Mouse (Mus musculus) adrenal gland, postnatal 4 days (tissue): ENCODE results near the gene Clptm1l. TPM values are rescaled to one million over a fixed set of nuclear protein-coding genes. Genes with fewer than 3 reads are reported as not detected.

Experiments
- DNase-seq, 2 experiments: peaks; one replicate each; pipeline ENCODE4 v3.0.0; 2021 to 2022; ENCODE audit warnings: low spot score in 2 of 2, mixed read lengths in 2 of 2
- long read RNA-seq, 2 experiments: library from polyadenylated mRNA; stranded (forward); transcript quantifications; one replicate each; pipeline ENCODE4 v2.0.0; 2021
- total RNA-seq, 2 experiments: library from RNA; stranded (reverse); gene quantifications; 2 replicates each; pipeline ENCODE4 v1.2.3; 2021

Gene Clptm1l
- 100 to 1,000 TPM; 123 to 130 TPM for total RNA-seq
- long read RNA-seq, experiment 1, transcript Clptm1l-201 (17 exons, 2,340 nt) = major isoform, 83 of 93 reads
- long read RNA-seq, experiment 1, partial matches to known transcripts = 6 of 93 reads
- long read RNA-seq, experiment 1, other reads (novel, unspliced or antisense) = 4 of 93 reads
- long read RNA-seq, experiment 2, transcript Clptm1l-201 (17 exons, 2,340 nt) = major isoform, 155 of 189 reads
- long read RNA-seq, experiment 2, partial matches to known transcripts = 20 of 189 reads
- long read RNA-seq, experiment 2, other reads (novel, unspliced or antisense) = 13 of 189 reads

DNA sequence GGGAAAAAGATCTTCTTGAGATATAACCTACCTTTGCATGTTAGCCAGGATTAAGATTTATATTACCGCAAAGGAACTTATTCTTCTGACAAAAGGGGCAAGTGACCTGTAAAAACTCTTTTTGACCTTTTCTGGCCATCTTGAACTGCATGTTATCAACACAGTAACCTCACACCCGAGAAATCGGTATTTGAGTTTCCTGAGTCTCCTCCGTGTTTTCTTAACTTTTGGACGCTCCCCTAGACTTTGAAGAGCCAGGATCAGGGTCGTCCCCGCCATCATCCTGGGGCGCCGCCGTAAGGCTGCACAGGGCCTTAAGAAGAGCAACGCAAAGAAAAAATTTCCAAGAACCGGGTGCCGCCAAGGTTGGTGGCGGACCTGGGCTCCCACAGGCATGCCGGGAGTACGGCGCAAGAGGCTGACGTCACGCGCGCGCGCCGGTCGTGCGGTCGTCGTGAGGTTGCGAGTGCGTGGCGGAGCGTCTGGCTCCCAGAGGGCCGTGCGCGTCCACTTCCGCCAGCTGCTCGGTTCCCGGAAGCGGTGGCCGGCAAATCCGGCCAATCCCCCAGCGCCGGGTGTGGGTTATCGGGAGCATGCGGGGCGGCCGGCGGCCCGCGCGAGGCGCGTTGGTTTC, at the start of gene Clptm1l:
Gene Clptm1l, plus strand, starts transcription at position 485 of the 634 bp plus-strand sequence.
- peak; percentile 87 to 91 for DNase-seq

DNA sequence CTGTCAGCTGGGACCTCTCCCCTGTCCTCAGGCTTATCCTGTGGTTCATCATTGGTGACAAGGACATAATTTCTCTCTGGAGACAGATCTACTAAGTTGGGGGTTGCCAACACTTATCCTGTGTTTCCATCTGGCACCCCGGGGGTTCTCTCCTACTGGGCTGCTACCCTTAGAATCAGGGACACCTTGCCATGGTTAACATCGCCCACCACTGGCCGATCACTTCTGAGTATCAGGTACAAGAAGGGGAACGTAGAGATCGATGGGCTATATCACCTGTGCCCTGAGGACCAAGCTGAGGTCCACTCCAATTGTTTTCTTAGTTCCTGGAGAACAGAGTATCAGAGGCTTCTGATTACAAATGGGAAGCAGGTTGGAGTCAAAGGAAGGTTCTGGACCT, 39.6 kb upstream of the Clptm1l start:
- DNase-seq = no peak

DNA sequence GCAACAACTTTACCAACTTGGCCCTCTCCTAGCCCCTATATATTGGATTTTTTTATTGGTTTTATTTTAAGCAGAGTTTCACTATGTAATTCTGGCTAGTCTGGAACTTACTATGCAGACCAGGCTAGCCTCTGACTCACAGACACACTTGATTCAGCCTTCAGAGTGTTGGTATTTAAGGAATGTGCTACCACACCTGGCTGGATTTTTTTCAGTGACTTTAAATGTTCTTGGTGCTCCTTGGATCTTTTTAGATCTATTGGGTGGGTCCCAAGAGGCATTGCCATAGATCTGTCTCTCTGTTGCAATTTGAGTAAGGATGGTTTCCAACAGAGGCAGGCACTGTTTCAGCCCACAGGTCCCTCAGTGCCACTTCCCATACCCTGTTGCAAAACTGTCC, 28.8 kb upstream of the Clptm1l start:
- DNase-seq = no peak

DNA sequence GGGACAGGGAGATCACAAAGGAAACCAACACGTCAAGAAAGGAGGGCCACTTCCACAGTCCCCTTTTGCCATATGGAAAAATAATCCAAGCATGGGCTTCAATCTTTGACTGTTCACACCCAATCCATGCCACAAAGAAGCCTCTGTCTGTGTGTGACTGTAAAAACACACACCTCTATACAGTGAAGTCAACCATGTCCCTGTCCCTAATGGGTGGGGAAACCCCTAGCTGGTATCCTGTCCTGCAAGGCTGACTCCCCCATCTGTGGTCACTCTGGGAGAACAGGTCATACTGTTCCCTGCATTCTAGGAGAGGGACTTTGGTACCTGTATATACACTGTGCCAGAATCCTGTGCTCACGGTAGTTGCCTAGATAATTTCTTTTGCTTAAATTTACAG, 26.5 kb upstream of the Clptm1l start:
- no peak for DNase-seq

DNA sequence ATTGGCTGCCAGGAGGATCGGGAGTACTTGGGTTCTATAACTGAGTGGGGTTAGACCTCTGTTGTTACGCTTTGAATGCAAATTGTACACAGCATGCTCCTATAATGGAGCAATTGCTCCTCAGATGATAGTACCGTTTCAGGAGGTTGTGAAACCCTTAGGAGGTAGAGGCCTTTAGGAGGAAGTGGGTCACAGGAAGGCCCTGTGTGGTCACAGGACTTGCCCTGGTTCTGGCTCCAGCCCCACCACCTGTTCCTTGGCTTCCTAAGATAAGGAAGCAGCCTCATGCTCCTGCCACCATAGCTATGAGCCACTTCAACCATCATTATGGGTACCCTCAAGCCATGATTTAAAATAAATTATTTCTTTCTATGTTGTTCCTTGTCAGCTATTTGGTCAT, 12.3 kb upstream of the Clptm1l start:
- DNase-seq = no peak

DNA sequence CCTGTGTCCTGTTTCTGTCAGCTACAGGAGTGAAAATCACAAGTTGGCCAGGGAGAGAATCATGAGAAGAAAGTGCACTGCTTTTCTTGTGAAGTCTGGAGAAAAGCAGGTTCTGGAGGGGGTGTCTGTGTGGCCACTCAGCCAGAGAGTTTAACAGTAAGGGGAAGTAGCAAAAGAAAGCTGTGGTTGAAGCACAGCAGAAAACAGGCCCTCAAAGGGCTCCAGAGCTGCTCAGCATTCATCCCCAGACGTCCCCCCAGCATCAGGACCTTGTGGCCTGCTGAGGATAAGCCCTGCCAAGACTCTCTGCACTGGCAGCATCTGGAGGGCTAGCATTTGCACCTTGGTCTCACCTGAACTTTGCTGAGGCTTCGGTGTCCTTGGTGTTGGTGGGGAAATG, 11.3 kb upstream of the Clptm1l start:
- no peak for DNase-seq

DNA sequence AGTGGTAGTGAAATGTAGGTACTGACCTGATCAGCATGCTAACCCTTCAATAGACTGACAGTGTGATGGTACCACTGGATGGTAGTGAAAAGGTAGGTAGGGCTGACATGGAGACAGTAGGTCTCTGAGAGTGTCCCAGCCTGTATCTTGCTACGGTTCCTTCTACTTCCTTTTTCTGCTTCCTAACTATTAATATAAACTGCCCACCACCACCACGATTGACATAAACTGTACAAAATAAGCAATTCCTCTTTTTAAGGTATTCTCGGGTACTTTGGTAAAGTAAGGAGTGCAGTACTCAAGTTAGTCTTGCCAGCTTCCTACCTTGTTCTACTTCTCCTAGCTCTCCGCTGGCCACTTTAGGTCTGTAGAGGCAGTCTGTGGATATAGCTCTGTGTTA, 7.5 kb upstream of the Clptm1l start:
- DNase-seq = no peak

DNA sequence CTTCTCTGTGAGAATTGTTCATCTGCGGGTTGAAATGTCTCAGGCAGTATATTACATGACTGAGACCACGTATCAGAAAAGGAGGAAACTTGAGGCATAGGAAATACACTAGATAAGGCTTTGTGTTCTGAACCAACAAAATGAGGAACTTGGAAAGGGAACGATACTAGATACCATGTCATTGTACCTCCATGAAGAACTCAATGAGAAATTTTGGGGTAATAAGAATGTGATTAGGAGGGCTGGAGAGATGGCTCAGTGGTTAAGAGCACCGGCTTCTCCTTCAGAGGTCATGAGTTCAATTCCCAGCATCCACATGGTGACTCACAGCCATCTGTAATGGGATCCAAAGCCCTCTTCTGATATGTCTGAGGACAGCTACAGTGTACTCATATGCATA, 3.6 kb upstream of the Clptm1l start:
- no peak for DNase-seq

DNA sequence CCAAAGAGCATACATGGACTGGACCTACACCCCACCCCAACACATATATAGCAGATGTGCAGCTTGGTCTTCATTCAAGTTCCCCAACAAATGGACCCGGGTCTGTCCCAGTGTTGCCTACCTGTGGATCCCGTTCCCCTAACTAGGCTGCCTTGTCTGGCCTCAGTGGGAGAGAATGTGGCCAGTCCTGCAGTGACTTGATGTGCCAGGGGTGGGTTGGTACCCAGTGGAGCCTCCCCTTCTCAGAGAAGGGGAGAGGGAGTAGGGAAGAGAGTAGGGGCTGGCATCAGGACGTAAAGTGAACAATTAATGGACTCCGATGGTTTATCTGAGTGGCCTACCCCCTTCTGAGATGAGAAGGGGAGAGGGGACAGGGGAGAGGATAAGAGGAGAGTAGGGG, 760 bp upstream of the Clptm1l start:
- DNase-seq = no peak

DNA sequence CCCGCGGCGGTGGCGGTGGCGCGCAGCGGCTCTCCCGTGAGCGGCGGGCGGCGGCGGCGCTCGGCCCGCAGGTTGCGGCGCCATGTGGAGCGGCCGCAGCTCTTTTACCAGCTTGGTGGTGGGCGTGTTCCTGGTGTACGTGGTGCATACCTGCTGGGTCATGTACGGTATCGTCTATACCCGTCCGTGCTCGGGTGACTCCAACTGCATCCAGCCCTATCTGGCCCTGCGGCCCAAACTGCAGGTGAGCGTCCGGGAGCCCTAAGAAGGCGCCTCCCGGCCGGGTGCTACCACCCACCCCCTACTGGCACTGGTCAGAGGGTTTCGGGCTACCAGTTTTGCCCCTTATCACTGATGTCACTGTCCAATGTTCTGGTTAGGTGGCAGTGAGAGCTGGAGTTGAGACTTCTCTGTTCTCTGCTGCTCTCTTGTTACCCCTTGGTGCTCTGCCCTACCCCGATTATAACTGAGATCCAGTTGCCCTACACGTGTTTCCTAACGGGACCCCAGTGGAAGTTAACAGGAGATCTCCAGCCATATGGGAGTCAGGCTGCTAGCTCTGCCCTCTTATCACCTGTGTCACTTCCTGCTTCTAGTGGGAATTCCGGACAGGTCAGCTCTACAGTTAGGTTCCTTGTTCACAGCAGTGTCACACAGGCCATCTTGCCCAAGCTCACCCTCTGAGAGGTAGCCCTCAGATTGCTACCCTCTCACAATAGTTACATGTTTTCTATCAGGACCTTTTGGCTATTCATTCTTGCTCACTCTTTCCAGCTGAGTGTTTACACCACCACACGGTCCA, 551 bp downstream of the Clptm1l start:
- DNase-seq = no peak

DNA sequence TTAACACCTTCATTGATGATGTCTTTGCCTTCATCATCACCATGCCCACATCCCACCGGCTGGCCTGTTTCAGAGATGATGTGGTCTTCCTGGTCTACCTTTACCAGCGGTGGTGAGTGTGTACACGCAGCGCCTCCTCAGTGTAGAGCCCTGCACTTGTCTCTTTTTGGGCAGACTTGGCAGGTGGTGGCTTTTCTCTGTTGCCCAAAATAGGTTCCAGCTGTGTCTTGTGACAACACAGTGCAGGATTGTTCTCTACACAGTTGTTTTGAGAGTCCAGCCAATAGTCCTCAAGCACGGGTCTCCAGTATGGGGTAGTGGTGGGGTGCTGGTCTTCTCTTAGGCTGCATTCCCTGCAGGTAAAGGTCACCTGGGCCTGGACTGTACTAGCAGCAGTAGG, 14.6 kb downstream of the Clptm1l start:
- no peak for DNase-seq

DNA sequence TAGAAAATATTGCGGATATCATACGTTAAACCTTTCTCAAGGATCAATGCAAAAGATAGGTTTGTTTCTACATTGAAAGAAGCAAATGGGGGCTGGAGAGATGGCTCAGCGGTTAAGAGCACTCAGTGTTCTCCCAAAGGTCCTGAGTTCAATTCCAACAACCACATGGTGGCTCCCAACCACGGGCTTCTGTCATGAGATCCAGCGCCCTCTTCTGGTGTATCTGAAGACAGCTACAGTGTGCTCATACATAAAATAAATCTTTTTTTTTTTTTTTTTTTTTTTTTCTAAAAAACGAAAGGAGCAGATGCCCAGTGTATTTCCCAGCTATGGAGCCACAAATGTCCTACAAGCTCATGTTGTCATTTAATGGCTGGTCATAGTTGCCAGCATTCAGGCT, 16.8 kb downstream of the Clptm1l start:
- DNase-seq = no peak

DNA sequence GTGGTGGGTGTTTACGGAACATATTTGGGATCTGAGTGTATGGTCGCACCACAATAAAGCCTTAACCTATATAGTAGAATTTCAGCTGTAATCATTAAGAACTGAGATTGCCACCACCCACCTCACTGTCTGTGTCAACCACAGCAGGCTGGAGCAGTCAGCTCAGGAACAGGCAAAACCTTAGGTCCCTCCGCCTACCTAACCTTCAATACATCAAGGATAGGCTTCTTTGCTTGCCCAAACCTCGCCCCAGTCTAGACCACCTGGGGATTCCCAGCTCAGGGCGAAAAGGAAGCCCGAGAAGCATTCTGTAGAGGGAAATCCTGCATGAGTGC, 22.6 kb downstream of the Clptm1l start:
- DNase-seq = no peak

DNA sequence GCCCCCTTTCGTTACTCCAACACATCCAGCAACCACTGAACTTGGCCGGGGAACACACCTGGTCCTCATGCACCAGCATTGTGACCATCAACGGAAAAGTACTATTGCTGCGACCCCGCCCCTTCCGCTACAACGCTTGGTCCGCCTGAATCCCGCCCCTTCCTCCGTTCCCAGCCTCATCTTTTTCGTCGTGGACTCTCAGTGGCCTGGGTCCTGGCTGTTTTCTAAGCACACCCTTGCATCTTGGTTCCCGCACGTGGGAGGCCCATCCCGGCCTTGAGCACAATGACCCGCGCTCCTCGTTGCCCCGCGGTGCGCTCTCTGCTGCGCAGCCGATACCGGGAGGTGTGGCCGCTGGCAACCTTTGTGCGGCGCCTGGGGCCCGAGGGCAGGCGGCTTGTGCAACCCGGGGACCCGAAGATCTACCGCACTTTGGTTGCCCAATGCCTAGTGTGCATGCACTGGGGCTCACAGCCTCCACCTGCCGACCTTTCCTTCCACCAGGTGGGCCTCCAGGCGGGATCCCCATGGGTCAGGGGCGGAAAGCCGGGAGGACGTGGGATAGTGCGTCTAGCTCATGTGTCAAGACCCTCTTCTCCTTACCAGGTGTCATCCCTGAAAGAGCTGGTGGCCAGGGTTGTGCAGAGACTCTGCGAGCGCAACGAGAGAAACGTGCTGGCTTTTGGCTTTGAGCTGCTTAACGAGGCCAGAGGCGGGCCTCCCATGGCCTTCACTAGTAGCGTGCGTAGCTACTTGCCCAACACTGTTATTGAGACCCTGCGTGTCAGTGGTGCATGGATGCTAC, 23.1 kb downstream of the Clptm1l start, which contains the start of gene Tert:
Gene Tert, plus strand, starts transcription at position 167 of the 805 bp plus-strand sequence.
- DNase-seq = peak; percentile 10 to 48

DNA sequence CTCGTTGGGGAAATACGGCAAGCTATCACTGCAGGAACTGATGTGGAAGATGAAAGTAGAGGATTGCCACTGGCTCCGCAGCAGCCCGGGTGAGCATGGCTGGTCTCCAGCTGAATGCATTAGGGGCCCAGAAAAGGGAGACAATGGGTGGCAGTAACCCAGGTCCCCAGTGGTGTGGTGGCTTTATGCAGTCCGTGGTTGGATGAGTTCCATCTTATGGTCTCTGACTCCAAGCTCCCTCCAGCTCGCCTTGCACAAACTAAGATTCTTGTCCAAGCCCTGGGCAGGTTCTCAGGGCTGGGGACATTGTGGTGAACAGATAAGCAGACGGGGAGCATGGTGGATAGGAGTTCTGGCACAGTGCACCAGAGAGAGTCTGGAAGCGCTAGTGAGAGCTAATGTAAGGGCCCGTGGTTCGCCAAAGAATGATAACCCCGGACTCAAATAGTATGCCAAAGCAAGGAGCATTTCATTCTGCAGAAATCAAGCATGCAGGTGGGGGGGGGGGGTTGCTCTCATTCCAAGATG, 24.8 kb downstream of the Clptm1l start:
- DNase-seq = no peak

DNA sequence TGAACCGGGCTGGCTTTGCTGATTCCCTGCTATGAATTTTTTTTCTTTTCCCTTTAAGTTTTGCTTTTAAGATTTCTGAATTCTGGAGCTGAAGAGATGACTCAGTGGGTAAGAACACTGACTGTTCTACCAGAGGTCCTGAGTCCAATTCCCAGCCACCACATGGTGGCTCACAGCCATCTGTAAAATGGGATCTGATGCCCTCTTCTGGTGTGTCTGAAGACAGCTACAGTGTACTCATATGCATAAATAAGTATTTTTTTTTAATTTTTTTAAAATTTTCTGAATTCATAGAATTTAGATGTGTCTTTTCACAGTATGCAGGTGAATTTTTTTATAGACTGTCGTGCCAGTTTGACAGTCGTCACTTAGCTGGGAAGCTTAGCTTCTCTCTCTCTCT, 28.0 kb downstream of the Clptm1l start:
- no peak for DNase-seq

DNA sequence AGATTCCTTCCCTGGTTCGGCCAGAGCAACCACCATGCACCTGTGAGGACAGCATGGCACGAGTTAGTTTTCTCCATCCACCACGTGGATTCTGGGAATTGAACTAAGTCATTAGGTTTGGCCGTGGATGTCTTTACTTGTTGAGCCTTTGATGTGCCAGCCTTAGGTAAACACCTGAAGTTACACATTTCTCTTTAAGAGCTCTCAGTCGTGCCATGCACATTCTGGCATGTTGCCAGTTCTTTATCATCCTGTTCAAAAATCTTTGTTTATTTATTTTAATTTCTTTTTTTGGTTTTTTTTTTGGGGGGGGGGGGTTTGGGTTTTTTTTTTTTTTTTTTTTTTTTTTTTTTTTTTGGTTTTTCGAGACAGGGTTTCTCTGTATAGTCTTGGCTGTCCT, 34.0 kb downstream of the Clptm1l start:
- DNase-seq = no peak

DNA sequence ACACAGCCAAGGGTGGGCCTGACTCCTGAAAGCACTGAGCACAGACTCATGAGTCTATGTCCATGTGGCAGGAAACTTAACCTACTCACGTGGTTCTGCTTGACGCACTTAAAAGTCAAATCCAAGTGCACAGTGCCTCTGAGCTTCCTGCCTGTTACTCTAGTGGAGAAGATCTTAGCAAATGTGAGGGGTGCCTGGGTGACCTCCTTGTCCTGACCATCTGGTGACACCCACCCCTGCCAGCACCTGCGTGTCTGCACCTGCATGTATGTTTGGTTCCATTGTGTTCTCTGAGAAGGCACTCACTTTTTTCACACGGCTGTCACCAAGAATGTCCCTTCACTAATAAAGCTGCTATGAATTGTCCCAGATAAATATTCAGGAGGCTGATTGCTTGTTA, 37.5 kb downstream of the Clptm1l start:
- DNase-seq = no peak

DNA sequence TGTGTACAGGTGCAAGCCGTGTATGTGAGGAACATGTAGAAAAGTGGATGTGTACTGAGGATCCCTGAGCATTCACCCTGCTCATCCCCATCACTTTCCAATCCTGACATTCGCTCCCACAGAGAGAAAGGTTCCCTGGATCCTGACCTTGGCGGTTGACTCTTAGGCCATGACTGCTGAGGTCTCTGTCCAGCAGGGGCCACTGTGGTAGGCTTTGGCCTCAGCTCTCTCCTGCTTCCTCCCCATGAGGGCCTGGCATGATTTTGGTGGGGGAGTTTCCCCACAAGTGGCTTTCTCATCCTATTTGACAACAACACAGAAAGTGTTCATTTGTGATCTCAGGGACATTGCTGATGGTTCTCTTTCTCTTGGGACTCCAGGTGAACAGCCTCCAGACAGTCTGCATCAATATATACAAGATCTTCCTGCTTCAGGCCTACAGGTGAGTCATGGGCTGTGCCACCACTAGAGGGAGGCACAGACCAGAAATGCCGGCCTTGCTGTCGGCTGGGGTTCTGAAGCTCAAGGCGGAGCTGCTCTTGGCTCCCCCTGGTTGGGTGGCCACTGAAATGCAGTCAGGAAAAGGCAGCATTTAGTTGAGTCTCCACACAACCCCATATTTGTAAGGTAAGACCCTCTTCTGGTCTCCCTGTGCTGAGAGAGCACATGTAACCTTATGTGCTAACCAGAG, 42.7 kb downstream of the Clptm1l start:
- no peak for DNase-seq

DNA sequence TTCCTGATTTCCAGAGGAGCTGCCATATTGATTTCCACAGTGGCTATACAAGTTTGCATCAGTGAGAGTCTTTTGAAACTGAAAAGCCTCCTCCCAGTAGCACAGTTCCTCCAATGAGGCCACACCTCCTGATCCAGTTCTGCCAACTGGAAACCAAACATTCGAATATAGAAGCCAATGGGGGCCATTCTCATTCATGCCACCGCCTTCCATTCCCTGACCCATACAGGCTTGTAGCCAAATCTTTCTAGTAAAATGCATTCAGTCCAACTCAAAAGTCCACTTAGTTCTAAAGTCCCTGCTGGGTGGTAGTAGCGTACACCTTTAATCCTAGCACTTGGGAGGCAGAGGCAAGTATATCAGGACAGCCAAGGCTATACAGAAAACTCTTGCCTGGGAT, 49.5 kb downstream of the Clptm1l start:
- no peak for DNase-seq

DNA sequence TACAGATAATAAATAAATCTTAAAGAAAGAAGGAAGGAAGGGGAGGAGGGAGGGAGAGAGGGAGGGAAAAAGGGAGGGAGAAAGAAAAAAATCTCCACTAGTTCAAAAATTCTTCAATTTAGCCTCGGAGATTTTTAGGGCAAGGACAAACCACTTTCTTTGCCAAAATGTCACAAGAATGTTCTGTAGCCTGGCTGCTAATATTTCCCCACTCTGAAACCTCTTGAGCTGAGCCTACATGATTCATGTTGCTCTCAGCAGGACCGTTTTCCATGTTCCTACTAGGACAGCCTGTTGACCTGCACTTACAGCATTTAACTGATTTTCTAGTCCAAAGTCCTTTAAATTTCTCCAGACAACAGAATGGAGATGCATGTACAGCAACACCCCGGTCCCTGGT, 51.2 kb downstream of the Clptm1l start:
- no peak for DNase-seq
